In the genomic region with DNA sequence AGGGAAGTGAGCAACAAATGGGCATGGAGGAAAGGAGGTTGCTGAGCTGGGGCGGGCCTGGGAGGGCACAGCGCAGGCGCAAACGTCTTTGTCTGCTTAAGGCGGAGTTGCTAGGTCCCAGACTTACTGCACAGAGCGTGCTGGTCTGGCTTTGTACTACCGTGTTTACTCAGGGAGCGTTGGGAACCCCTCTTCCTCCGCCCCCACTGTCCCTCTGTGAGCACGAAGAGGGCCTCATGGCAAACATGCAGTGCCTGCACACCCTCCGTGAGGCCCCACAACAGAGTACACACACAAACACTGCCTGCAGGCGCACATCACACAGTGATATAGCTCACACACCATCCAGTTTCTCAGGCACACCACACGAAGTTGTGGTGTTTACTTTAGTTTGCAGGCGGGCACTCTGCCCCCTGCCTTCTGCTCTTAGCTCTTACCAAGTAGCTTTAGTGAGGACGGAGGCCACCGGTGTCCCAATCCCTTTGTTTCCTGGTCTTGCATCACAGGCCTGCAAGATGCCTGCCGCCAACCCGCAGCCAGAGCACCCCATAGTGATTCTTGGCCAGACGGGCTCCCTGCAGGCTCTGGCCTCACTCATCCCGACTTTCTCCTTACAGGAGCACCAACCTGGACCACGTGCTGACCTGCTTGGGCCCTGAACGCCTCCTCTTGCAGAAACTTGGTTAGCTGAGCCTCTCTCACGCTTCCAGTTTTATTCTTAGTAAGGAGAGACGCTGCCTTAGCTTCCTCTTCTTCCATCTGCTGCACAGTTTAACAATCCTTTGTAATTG, we compare ENCODE assay signal across 8 mouse cellular contexts. TPM values are rescaled to one million over a fixed set of nuclear protein-coding genes. Genes with fewer than 3 reads are reported as not detected.
DNase-seq lines count a peak whose midpoint lies in the region; ATAC-seq and TF ChIP-seq lines count a peak whose summit lies in the region.

No protein-coding gene starts in this region.

- no peaks in the 10 kb centered on the region for H3K9me3 ChIP-seq in heart, embryonic 12.5 days (replicated peaks)
- H3K9me3 ChIP-seq in kidney, postnatal 0 days (replicated peaks; ENCODE audit: low read length) = no peaks in the 10 kb centered on the region

- H3K9ac ChIP-seq in heart, embryonic 12.5 days = peak overlapping the region; percentile 64
- H3K9ac ChIP-seq in kidney, postnatal 0 days (ENCODE audit: low read depth, low read length) = peak overlapping the region; percentile 43; the same call in 1 of the 2 replicates
- peak overlapping the region; percentile 55 for H3K9ac ChIP-seq in liver, adult 2 months (ENCODE audit: low read depth, low read length)

- H3K27me3 ChIP-seq in heart, embryonic 12.5 days (replicated peaks) = no peaks in the 10 kb centered on the region
- no peaks in the 10 kb centered on the region for H3K27me3 ChIP-seq in kidney, postnatal 0 days (ENCODE audit: insufficient read depth, low read length)
- H3K27me3 ChIP-seq in liver, adult 2 months (ENCODE audit: control insufficient read depth, insufficient read depth, low read length) = no peaks in the 10 kb centered on the region

- no peaks in the 10 kb centered on the region for H3K36me3 ChIP-seq in heart, embryonic 12.5 days
- H3K36me3 ChIP-seq in kidney, postnatal 0 days (ENCODE audit: insufficient read depth, low read length) = no peaks in the 10 kb centered on the region
- no peaks in the 10 kb centered on the region for H3K36me3 ChIP-seq in liver, adult 2 months (ENCODE audit: control insufficient read depth, insufficient read depth, low read length)

- H3K4me2 ChIP-seq in heart, embryonic 12.5 days = peak overlapping the region; percentile 65
- H3K4me2 ChIP-seq in kidney, postnatal 0 days (ENCODE audit: low read length) = 0 out of 2 replicates have a peak overlapping the region, but pooled peaks have one; percentile 9

- TF ChIP-seq CTCF in brain, embryonic 14.5 days (IDR thresholded peaks at IDR 0.05; ENCODE audit: borderline replicate concordance, extremely low read depth, insufficient read depth, insufficient read length) = 0 out of 2 replicates have a peak, but pooled peaks have one; percentile 10
- TF ChIP-seq CTCF in kidney, postnatal 0 days (IDR thresholded peaks at IDR 0.05; ENCODE audit: low read depth) = peak; percentile 47; the same call in 1 of the 2 replicates
- peak; percentile 44; the same call in 1 of the 2 replicates for TF ChIP-seq CTCF in liver, adult 2 months (IDR thresholded peaks at IDR 0.05; ENCODE audit: low read depth, low read length)

- DNase-seq in CD4-positive helper T cell, adult 2 months (ENCODE audit: low read depth, low spot score) = peak; percentile 84
- DNase-seq in brain, embryonic 14.5 days (ENCODE audit: low read depth) = peak; percentile 96
- DNase-seq in fat pad, adult 2 months (ENCODE audit: extremely low read depth, low read depth, low spot score) = peak; percentile 71
- DNase-seq in kidney, postnatal 0 days (ENCODE audit: low spot score) = peak; percentile 90
- peak; percentile 85 for DNase-seq in liver, adult 2 months (ENCODE audit: extremely low read depth, low read depth, low spot score)
- DNase-seq in spleen, postnatal 4 days (ENCODE audit: low spot score in 2 of 2) = peak; percentile 82 to 90

- H3K4me3 ChIP-seq in heart, embryonic 12.5 days = peak overlapping the region; percentile 14
- no peak overlapping the region for H3K4me3 ChIP-seq in kidney, postnatal 0 days (replicated peaks; ENCODE audit: low read depth, low read length)
- peak overlapping the region; percentile 28 for H3K4me3 ChIP-seq in liver, adult 2 months (ENCODE audit: insufficient read depth, low read depth, low read length)

- peak overlapping the region; percentile 96 for H3K27ac ChIP-seq in heart, embryonic 12.5 days (ENCODE audit: poor library complexity, severe bottlenecking)
- H3K27ac ChIP-seq in kidney, postnatal 0 days = peak overlapping the region; percentile 92
- peak overlapping the region; percentile 81 for H3K27ac ChIP-seq in liver, adult 2 months (replicated peaks; ENCODE audit: insufficient read depth, low read depth, low read length)

- ATAC-seq in heart, embryonic 12.5 days (ENCODE audit: insufficient number of reproducible peaks, low FRiP score) = peak; percentile 86
- peak; percentile 76 for ATAC-seq in kidney, postnatal 0 days (replicated peaks; ENCODE audit: low FRiP score, low read depth)
- peak; percentile 91 for ATAC-seq in monocyte, adult 5-6 weeks (replicated peaks; ENCODE audit: insufficient number of reproducible peaks, low FRiP score, low TSS enrichment, poor library complexity, severe bottlenecking)

- WGBS in heart, embryonic 12.5 days = 7% methylated on average over 24 of the region's 24 CpGs
- 15% methylated on average over 24 of the region's 24 CpGs for WGBS in kidney, postnatal 0 days
- 2% methylated on average over 24 of the region's 24 CpGs for WGBS in liver, adult 2 months

- H3K4me1 ChIP-seq in heart, embryonic 12.5 days (replicated peaks) = peaks cover 23% of the 10 kb centered on the region
- H3K4me1 ChIP-seq in kidney, postnatal 0 days (replicated peaks; ENCODE audit: insufficient read depth, low read length) = peaks cover 11% of the 10 kb centered on the region; the same call in 1 of the 2 replicates
- H3K4me1 ChIP-seq in liver, adult 2 months (ENCODE audit: control insufficient read depth, insufficient read depth, low read length) = peaks cover 8% of the 10 kb centered on the region; the same call in 1 of the 2 replicates

- no peaks in the 10 kb centered on the region for H3K79me2 ChIP-seq in liver, adult 2 months (ENCODE audit: control insufficient read depth, insufficient read depth, low read length)

- peak; percentile 78; the same call in 1 of the 2 replicates for TF ChIP-seq POLR2A in brain, embryonic 14.5 days (IDR thresholded peaks at IDR 0.05; ENCODE audit: borderline replicate concordance, extremely low read depth, insufficient read depth, insufficient read length, poor library complexity, severe bottlenecking)
- peak; percentile 68; the same call in 1 of the 2 replicates for TF ChIP-seq POLR2A in liver, adult 2 months (IDR thresholded peaks at IDR 0.05; ENCODE audit: extremely low read depth, insufficient read depth, low read length)

RNA-seq across cellular contexts. Expression of a gene that starts 38.6 kb away (rescaled TPM):
- 240 and 297 TPM in 2 replicates for polyA plus RNA-seq in brain, embryonic 14.5 days (2012; rRNA removed)
- 415 and 416 TPM in 2 replicates for polyA plus RNA-seq in heart, embryonic 12.5 days (2016; fragmentation: Nextera tagmentation; extraction: Ambion mirVana)
- 488 and 506 TPM in 2 replicates for polyA plus RNA-seq in kidney, postnatal 0 days (2015; fragmentation: Nextera tagmentation; extraction: Ambion mirVana)
- total RNA-seq in liver, adult 2 months (2014; rRNA removed) = 38.2 and 59.7 TPM in 2 replicates
- 119 and 138 TPM in 2 replicates for polyA plus RNA-seq in liver, adult 2 months (2012; rRNA removed)
- total RNA-seq in monocyte, adult 5-6 weeks (2017) = 36.4 to 57.1 TPM (median 52.3 TPM) in 3 replicates

RNA-seq across cellular contexts. Expression of a gene that starts 49.4 kb away (rescaled TPM):
- 18.0 and 21.2 TPM in 2 replicates for polyA plus RNA-seq in brain, embryonic 14.5 days (2012; rRNA removed)
- polyA plus RNA-seq in heart, embryonic 12.5 days (2016; fragmentation: Nextera tagmentation; extraction: Ambion mirVana) = 16.2 and 18.0 TPM in 2 replicates
- polyA plus RNA-seq in kidney, postnatal 0 days (2015; fragmentation: Nextera tagmentation; extraction: Ambion mirVana) = 22.5 and 23.1 TPM in 2 replicates
- 10.1 and 10.2 TPM in 2 replicates for total RNA-seq in liver, adult 2 months (2014; rRNA removed)
- polyA plus RNA-seq in liver, adult 2 months (2012; rRNA removed) = 7.6 and 7.8 TPM in 2 replicates
- 43.0 to 51.5 TPM (median 49.7 TPM) in 3 replicates for total RNA-seq in monocyte, adult 5-6 weeks (2017)
